Mouse (Mus musculus): ENCODE data around the gene Cops8. TPM values are rescaled to one million over a fixed set of nuclear protein-coding genes. Genes with fewer than 3 reads are reported as not detected.

The Cops8 gene
- 100 to 1,000 TPM; 109 to 160 (median 131) TPM for total RNA-seq (2022)

- DNase-seq (ENCODE audit: low spot score in 2 of 2) = peak; percentile 95 to 99
Measured at GRCm38 (mm10) chr1:90602759-90603560, at the start of gene Cops8. Cops8 (plus strand) TSS chr1:90602981.

- no peak for DNase-seq (ENCODE audit: low spot score in 2 of 2)
Measured at GRCm38 (mm10) chr1:90557140-90557539, 45.6 kb upstream of the Cops8 start.

DNA sequence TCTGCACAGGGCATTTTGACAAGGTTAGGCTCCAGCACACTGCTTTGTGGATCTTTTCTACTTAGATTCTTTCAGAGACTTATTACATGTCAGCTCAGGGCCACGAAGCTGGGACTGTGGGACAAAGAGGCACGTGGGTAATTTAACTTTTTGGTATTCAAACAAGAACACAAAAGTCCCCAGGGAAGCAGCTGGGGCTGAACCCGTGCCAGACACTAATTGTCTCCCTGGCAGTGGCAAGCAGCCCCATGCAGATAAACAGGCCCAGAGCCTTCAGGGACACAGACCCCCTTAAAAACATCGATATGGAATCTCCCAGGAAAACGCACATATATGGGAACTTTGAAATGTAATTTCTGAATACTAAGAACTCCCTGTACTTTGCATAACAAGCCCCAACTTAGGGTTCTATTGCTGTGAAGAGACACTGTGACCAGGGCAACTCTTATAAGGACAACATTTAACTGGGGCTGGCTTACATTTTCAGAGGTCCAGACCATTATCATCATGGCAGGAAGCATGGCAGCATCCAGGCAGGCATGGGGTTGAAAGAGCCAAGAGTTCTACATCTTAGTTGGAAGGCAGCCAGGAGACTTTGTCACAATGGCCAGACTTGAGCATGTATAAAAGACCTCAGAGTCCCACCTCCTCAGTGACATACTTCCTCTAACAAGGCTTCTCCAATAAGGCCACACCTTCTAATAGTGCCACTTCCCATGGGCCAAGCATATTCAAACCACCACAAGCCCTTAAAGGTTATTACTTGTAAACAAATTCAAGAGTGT is 41.6 kb upstream of the Cops8 start:
- no peak for DNase-seq (ENCODE audit: low spot score in 2 of 2)

DNA sequence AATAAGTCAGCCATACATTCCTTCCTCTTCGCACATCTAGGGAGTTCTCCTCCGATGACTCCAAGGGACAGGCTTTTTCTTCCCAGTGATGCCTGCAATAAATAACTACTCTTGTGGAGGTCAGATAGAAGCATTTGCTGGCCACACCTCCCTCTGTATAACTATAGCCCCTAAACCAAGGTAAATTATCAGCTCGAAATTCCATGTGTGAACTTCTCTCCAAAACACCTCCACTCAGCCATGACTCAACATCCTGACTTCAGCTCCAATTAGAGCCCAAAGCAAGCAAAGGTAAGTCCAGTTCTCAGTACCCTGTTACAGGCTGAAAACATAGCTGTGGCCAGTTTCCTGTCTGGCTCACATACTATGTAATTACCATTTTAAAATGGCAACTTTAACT is 38.8 kb upstream of the Cops8 start:
- no peak for DNase-seq (ENCODE audit: low spot score in 2 of 2)

DNA sequence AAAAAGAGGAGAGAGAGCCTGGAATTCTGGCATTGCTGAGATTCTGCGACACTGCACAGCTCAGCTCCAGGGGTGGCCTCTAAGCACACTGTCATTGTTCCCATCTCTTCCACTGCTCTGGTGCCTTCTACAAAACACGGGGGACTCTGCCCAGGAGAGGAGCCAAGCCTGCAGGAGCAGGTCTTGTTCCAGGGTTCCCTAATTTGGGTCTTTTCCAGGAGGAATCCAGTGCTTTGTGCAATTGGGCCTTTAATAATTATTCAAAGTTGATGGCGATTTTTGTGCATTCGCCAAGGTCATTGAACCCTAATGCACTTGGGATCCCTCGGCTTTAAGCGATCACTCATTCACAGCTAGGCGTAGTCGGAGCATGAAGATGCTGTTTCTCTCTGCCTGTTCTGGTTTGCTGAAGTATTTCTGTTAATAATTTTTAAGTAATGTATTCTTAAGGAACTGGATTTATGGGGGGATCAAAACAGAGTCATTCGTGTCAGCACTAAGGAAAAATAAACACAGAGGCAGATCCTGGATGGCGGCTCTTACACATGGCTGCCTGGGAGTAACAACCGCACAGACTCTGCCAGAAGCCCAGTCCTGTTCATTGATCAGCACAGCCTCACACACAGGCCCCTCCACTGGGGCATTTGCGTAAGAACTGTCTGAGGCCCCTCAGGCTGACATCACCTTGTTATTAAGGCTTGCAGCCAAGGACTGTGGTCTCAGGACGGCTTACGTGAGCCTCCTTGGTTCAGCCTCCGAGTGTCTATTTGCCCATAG is 35.9 kb upstream of the Cops8 start:
- no peak for DNase-seq (ENCODE audit: low spot score in 2 of 2)

- DNase-seq (ENCODE audit: low spot score in 2 of 2) = no peak
Measured at GRCm38 (mm10) chr1:90573831-90574230, 28.9 kb upstream of the Cops8 start.

GRCm38 (mm10) chr1:90574845-90575244 is 27.9 kb upstream of the Cops8 start:
- DNase-seq (ENCODE audit: low spot score in 2 of 2) = no peak

DNA sequence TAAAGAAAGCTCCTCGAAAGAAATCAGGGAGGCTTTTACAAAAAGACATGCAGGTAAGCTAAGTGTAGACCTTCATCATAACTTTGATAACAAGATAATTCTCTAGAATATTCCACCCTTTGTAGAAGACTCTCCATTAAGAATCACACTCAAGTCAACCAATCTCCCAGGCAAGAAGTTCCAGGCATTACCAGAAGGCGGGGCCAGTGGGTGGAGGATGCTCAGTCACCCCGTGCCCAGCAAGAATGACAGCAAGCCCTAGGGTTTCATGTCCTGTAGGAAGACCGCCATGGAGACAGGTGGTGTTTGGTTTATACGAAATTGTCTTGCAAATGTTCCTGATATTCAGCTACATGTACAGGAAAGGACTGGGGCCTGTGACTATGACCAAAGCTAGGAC is 25.4 kb upstream of the Cops8 start:
- DNase-seq (ENCODE audit: low spot score in 2 of 2) = no peak

DNA sequence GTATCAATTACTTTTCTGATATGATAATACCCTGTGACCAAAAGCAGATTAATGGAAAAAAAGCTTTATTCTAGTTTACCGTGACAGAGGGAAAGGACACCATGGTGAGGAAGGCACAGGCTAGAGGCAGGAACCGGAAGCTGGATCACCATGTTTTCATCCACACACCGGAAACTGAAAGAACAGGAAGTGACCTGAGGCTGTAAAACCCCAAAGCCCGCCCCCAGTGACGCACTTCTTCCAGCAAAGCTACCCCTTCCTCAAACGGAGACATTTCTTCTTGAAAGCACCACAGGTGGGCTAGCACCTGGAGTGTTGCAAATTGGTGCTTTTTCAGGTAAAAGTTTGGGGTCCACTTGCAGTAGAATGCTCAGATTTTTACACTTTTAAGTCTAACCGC is 20.1 kb upstream of the Cops8 start:
- no peak for DNase-seq (ENCODE audit: low spot score in 2 of 2)

GRCm38 (mm10) chr1:90588021-90588734 is 14.6 kb upstream of the Cops8 start:
- DNase-seq (ENCODE audit: low spot score in 2 of 2) = peak; percentile 57 to 59

DNA sequence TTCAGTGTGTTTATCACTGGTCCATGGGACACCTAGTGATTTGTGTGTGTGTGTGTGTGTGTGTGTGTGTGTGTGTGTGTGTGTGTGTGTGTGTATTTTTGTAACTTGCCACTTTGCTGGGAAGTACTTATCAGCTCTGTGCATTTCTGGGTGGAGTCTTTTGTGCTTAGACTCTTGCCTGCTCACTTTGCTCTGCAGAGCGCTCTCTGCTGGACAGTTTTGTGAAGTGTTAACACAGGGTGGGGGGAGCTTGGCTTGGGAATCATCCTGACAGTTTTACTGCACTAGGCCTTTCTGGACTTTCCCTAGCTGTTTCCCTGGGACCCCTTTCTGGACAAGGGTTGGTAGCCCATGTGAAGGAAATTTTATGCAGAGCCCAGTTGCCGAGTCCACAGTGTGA is 12.0 kb upstream of the Cops8 start:
- DNase-seq (ENCODE audit: low spot score in 2 of 2) = no peak

GRCm38 (mm10) chr1:90592784-90593183 is 10.0 kb upstream of the Cops8 start:
- DNase-seq (ENCODE audit: low spot score in 2 of 2) = peak; percentile 14 to 78

DNA sequence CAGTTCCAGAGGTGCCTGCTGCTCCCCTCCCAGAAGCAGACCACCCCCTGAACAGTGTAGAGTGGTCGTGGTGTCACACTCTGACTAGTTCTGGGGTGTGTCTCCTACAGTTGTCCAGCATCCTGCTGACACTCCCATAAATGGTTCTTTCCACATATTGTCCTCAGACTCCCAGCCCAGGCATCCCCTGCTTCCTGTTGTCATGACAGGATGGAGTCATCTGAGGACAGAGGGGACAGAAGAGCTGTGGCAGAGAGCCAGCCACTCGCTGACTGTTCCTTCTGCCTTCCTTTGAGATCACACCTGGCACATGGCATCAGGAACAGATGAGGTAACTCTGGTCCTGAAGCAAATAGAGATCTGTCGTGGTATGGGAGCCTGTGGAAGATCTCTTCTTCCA is 3.6 kb upstream of the Cops8 start:
- DNase-seq (ENCODE audit: low spot score in 2 of 2) = no peak

- DNase-seq (ENCODE audit: low spot score in 2 of 2) = no peak
Measured at GRCm38 (mm10) chr1:90601096-90601495, 1.7 kb upstream of the Cops8 start.

DNA sequence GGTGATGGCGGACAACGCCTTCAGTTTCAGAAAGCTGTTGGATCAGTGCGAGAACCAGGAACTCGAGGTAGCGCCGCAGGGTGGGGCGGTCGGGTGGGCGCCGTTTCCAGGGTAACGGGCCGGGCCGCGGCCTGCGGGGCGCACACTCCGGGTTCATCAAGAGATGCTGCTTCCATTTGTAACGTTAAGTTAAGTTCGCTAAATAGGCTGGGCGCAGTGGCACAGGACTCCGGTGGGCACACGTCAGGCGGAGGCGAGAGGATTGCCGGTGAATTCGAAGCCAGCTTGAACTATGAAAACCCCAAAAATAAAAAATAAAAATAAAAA is 743 bp downstream of the Cops8 start:
- no peak for DNase-seq (ENCODE audit: low spot score in 2 of 2)

DNA sequence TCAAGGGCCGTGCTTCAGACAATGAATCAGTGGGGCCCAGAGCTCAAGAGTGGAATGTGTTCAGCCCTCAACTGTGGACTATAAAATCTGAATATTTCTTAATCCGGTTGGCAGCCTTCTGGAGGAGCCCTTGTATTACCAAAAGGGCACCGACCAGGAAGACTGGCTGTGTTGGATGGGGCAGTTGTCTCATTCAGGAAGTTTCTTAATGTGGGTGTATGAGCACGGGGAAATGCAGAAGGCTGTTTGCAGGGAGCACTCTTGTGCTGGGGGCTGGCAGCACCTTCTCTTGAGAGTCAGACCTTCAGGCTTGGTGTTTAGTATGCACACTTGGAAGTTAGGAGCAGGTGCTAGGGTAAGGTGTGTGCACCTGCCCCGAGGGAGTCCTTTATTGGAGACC is 6.6 kb downstream of the Cops8 start:
- no peak for DNase-seq (ENCODE audit: low spot score in 2 of 2)

DNA sequence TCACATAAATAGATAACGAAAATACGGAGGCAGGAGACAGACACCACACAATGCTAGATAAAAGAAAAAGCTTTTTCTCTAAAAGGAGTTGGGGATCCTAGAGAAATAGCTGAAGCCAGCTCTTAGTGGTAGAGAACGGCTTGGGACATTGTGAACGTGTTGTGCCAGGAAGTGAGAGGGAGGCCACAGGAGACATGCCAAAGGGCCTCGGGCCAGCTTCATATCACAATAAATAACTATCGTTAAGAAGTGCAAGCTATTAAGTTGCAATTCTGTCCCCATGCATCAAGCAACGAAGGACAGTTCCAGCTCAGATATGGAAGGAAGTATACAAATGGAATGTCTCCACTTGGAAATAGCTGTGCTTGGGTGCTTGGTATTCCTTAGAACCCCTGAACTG is 14.5 kb downstream of the Cops8 start:
- DNase-seq (ENCODE audit: low spot score in 2 of 2) = no peak

DNA sequence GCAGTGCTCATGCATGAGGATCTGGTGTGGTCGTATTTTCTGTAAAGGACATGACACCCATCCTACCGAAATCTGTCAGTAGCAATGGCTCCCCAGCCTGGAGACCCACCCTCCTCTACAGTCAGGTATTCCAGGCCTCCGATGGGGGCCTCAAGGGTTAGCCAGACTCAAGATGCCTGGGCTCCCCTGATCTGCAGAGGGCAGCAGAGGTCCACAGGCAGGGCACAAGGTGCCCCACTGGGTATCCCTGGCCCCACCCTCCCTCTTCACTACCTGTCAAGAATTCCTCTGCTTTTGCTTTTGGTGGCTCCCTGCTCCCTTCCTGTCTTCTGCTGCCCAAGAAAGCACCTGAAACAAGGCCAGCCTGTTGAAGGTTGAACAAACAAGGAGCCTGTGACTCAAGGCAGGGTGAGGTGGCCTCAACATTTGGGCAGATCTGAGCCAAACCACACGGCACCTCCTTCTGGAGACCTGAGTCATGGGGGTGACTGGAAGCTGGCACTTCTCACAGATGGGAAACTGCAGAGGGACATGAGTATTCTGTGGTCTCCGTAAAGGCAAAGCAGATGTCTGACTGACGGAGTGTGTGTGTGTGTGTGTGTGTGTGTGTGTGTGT is 30.7 kb downstream of the Cops8 start:
- no peak for DNase-seq (ENCODE audit: low spot score in 2 of 2)

DNA sequence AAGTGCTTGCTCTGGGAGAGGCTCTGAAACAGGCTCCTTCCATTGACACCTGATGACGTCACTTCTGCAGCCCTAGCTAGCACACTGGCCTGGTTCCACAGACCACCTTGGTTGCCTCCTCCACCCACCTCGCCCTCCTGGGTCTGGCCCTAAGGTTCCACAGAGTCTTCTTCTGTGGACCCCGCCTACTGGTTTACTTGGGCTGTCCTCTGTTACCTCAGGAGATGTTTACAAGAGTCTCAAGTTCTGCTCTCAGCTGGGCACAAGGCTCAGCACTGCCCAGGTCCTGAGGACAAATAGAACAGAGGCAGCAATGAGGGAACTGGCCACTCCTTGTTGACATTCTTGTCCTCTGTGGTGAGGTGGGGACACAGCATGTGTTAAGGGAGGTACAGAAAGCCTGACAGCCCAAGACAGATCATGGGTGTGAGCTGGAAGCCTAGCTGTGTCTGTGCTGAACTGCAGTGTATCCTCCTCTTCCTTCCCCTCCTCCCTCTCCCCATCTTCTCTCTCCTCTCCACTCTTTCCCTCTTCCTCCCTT is 31.5 kb downstream of the Cops8 start:
- DNase-seq (ENCODE audit: low spot score in 2 of 2) = no peak

GRCm38 (mm10) chr1:90638335-90638734 is 35.6 kb downstream of the Cops8 start:
- no peak for DNase-seq (ENCODE audit: low spot score in 2 of 2)

Data from left cerebral cortex, adult 8-10 months (tissue).